Comparison of ENCODE assay signal across 8 mouse cellular contexts in the genomic region with DNA sequence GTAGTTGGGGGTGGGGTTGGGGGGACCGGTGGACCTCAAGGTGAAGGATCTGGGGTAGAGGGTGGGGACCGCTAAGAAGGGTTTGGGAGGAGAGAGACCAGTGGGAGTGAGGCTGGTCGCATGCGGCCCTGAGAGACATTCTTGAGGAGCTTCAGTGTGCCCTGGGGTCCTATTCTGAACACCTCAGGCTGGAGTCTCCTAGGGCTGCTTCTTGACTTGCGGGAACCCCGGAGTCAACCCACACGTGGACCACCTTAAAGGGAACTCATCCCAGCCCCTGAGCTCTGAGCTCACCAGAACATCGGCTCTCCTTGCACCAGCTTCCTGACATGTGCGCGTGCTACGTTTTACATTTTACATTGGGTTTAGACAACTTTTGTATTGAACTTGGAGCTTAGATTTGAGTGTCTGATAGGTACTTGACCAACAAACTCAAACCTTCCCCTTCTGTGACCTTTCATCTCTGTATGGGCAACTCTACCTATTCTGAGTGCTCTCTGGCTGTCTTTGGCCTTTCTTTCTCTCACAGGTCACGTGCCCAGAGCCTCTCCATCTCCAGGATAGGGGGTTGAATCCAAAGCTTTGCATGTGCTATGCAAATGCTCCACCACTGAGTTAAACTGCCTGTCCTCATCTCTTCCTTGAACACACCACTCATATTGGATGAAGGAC. TPM values are rescaled to one million over a fixed set of nuclear protein-coding genes. Genes with fewer than 3 reads are reported as not detected.
DNase-seq lines count a peak whose midpoint lies in the region; ATAC-seq and TF ChIP-seq lines count a peak whose summit lies in the region.

No protein-coding gene starts in this region.

- DNase-seq in testis, postnatal 14 days (ENCODE audit: low spot score): no peak
- DNase-seq in limb, embryonic 14.5 days (ENCODE audit: low spot score): no peak
- no peak for DNase-seq in gastrocnemius, postnatal 36 days
- no peak for DNase-seq in thymus, postnatal 4 days

- TF ChIP-seq POLR2A in testis, adult 2 months (IDR thresholded peaks at IDR 0.05; ENCODE audit: control insufficient read depth, low read depth, low read length): no peak
- no peak for TF ChIP-seq POLR2A in limb, embryonic 14.5 days (IDR thresholded peaks at IDR 0.05; ENCODE audit: borderline replicate concordance, extremely low read depth, insufficient read depth, insufficient read length)

- H3K4me2 ChIP-seq in limb, embryonic 14.5 days (replicated peaks; ENCODE audit: low read depth, low read length, severe bottlenecking): peak overlapping the region; percentile 71
- H3K4me2 ChIP-seq in stomach, embryonic 16.5 days (ENCODE audit: low read depth, low read length): peak overlapping the region; percentile 83

- H3K9me3 ChIP-seq in erythroblast, embryonic 14.5 days (ENCODE audit: control insufficient read depth, low read length): no peaks in the 10 kb centered on the region
- H3K9me3 ChIP-seq in limb, embryonic 14.5 days (ENCODE audit: control insufficient read depth, low read length): no peaks in the 10 kb centered on the region
- no peaks in the 10 kb centered on the region; the same call in 1 of the 2 replicates for H3K9me3 ChIP-seq in stomach, embryonic 16.5 days (replicated peaks; ENCODE audit: control insufficient read depth, low read length)

- peaks cover 8% of the 10 kb centered on the region for H3K36me3 ChIP-seq in erythroblast, embryonic 14.5 days (ENCODE audit: control insufficient read depth)
- H3K36me3 ChIP-seq in testis, adult 2 months (ENCODE audit: control insufficient read depth, insufficient read depth, low read length): no peaks in the 10 kb centered on the region
- H3K36me3 ChIP-seq in limb, embryonic 14.5 days (ENCODE audit: control insufficient read depth, insufficient read depth, low read length): peaks cover 9% of the 10 kb centered on the region; the same call in 1 of the 2 replicates
- H3K36me3 ChIP-seq in stomach, embryonic 16.5 days (ENCODE audit: control insufficient read depth, insufficient read depth, low read length): peaks cover 6% of the 10 kb centered on the region; the same call in 1 of the 2 replicates

- WGBS in limb, embryonic 14.5 days: 35% methylated on average over 11 of the region's 12 CpGs
- WGBS in stomach, embryonic 16.5 days: 33% methylated on average over 12 of the region's 12 CpGs

- intact Hi-C loops in gastrocnemius, postnatal 36 days (cut with DNase I): no loop called here

- no peaks in the 10 kb centered on the region for H3K27me3 ChIP-seq in erythroblast, embryonic 14.5 days (ENCODE audit: control insufficient read depth)
- no peaks in the 10 kb centered on the region for H3K27me3 ChIP-seq in testis, adult 2 months (ENCODE audit: control insufficient read depth, insufficient read depth, low read length)
- H3K27me3 ChIP-seq in limb, embryonic 14.5 days (ENCODE audit: control insufficient read depth, insufficient read depth, low read length): no peaks in the 10 kb centered on the region
- H3K27me3 ChIP-seq in stomach, embryonic 16.5 days (ENCODE audit: control insufficient read depth, insufficient read depth, low read length): no peaks in the 10 kb centered on the region

- TF ChIP-seq CTCF in testis, adult 2 months (IDR thresholded peaks at IDR 0.05; ENCODE audit: control insufficient read depth, insufficient read depth, insufficient replicate concordance, low read depth, low read length): no peak

- peaks cover 29% of the 10 kb centered on the region for H3K4me1 ChIP-seq in erythroblast, embryonic 14.5 days (ENCODE audit: control insufficient read depth)
- H3K4me1 ChIP-seq in testis, adult 2 months (ENCODE audit: control insufficient read depth, insufficient read depth, low read length): peaks cover 5% of the 10 kb centered on the region
- peaks cover 15% of the 10 kb centered on the region for H3K4me1 ChIP-seq in limb, embryonic 14.5 days (ENCODE audit: control insufficient read depth, insufficient read depth, low read length)
- peaks cover 10% of the 10 kb centered on the region; the same call in 1 of the 2 replicates for H3K4me1 ChIP-seq in stomach, embryonic 16.5 days (ENCODE audit: control insufficient read depth, insufficient read depth, low read length)

- peak overlapping the region; percentile 77 for H3K4me3 ChIP-seq in erythroblast, embryonic 14.5 days (replicated peaks)
- peak overlapping the region; percentile 97 for H3K4me3 ChIP-seq in testis, adult 2 months (ENCODE audit: control insufficient read depth, low read depth, low read length)
- H3K4me3 ChIP-seq in limb, embryonic 14.5 days (replicated peaks; ENCODE audit: low read length): peak overlapping the region; percentile 71
- H3K4me3 ChIP-seq in stomach, embryonic 16.5 days (replicated peaks; ENCODE audit: low read length): peak overlapping the region; percentile 91

- no peak overlapping the region for H3K27ac ChIP-seq in testis, adult 2 months (ENCODE audit: control insufficient read depth, insufficient read depth, low read depth, low read length)
- H3K27ac ChIP-seq in limb, embryonic 14.5 days (replicated peaks; ENCODE audit: low read depth, low read length): peak overlapping the region; percentile 89
- peak overlapping the region; percentile 97; the same call in 1 of the 2 replicates for H3K27ac ChIP-seq in stomach, embryonic 16.5 days (ENCODE audit: low read length)

- peak overlapping the region; percentile 70 for H3K9ac ChIP-seq in limb, embryonic 14.5 days (ENCODE audit: low read depth, low read length, severe bottlenecking)
- peak overlapping the region; percentile 85 for H3K9ac ChIP-seq in stomach, embryonic 16.5 days (ENCODE audit: low read length)

- ATAC-seq in erythroblast, adult 5-6 weeks (replicated peaks; ENCODE audit: low FRiP score, poor library complexity, severe bottlenecking): no peak
- peak; percentile 38; the same call in 1 of the 2 replicates for ATAC-seq in limb, embryonic 14.5 days (ENCODE audit: low FRiP score, low read depth)
- no peak for ATAC-seq in stomach, embryonic 16.5 days (ENCODE audit: insufficient read depth, low FRiP score)

RNA-seq across cellular contexts. Expression of a gene that starts 0.7 kb away (rescaled TPM):
- polyA plus RNA-seq in erythroblast, embryonic 14.5 days (2012): 3.3 and 3.9 TPM in 2 replicates
- 10.4 and 21.3 TPM in 2 replicates for total RNA-seq in erythroblast, adult 5-6 weeks (2015; ENCODE audit: low replicate concordance)
- 14.7 and 14.8 TPM in 2 replicates for total RNA-seq in erythroblast, adult 5-6 weeks (2017; ENCODE audit: low replicate concordance)
- polyA plus RNA-seq in testis, adult 2 months (2012; rRNA removed): 39.7 and 49.8 TPM in 2 replicates
- polyA plus RNA-seq in limb, embryonic 14.5 days (2012; rRNA removed): 133 and 153 TPM in 2 replicates
- polyA plus RNA-seq in limb, embryonic 14.5 days (2014; fragmentation: Nextera tagmentation; extraction: Ambion mirVana): 75.5 and 83.8 TPM in 2 replicates
- 58.8 and 62.9 TPM in 2 replicates for polyA plus RNA-seq in stomach, embryonic 16.5 days (2015; fragmentation: Nextera tagmentation; extraction: Ambion mirVana)
- 10 to 100 TPM; 13.5 to 14.3 TPM for total RNA-seq in gastrocnemius, postnatal 36 days (2021)

RNA-seq across cellular contexts. Expression of a gene that starts 33.2 kb away (rescaled TPM):
- polyA plus RNA-seq in erythroblast, embryonic 14.5 days (2012): 0.06 and 0.14 TPM in 2 replicates
- total RNA-seq in erythroblast, adult 5-6 weeks (2015; ENCODE audit: low replicate concordance): not detected in 2 replicates
- total RNA-seq in erythroblast, adult 5-6 weeks (2017; ENCODE audit: low replicate concordance): not detected in 2 replicates
- polyA plus RNA-seq in testis, adult 2 months (2012; rRNA removed): 0.46 and 2.1 TPM in 2 replicates
- 376 and 378 TPM in 2 replicates for polyA plus RNA-seq in limb, embryonic 14.5 days (2012; rRNA removed)
- 28.5 TPM in 2 replicates for polyA plus RNA-seq in limb, embryonic 14.5 days (2014; fragmentation: Nextera tagmentation; extraction: Ambion mirVana)
- polyA plus RNA-seq in stomach, embryonic 16.5 days (2015; fragmentation: Nextera tagmentation; extraction: Ambion mirVana): 41.7 and 45.5 TPM in 2 replicates
- 1 to 10 TPM; 1.6 to 2.1 TPM for total RNA-seq in gastrocnemius, postnatal 36 days (2021)
